Mouse (Mus musculus) cerebellum, postnatal 14 days (tissue): ENCODE data around the gene Otx2.

Experiments
- DNase-seq, 2 experiments: peaks; one replicate each; pipeline ENCODE4 v3.0.0; 2021; ENCODE audit warnings: mixed read lengths in 2 of 2

Gene Otx2

GRCm38 (mm10) chr14:48673541-48673940 is at the start of gene Otx2:
Otx2 (minus strand) TSS chr14:48673819.
- peak in 1 of 2 experiments; percentile 56 for DNase-seq

GRCm38 (mm10) chr14:48722763-48723162 is 49.1 kb upstream of the Otx2 start:
- DNase-seq = no peak

- DNase-seq = no peak
Measured at GRCm38 (mm10) chr14:48719296-48719695, 45.7 kb upstream of the Otx2 start.

- DNase-seq = peak; percentile 82 to 86
Measured at GRCm38 (mm10) chr14:48717632-48718279, 44.1 kb upstream of the Otx2 start.

GRCm38 (mm10) chr14:48716456-48716855 is 42.8 kb upstream of the Otx2 start:
- DNase-seq = no peak

GRCm38 (mm10) chr14:48710871-48711370 is 37.3 kb upstream of the Otx2 start:
- peak; percentile 69 to 75 for DNase-seq

GRCm38 (mm10) chr14:48710062-48710870 is 36.6 kb upstream of the Otx2 start:
- DNase-seq = no peak

- DNase-seq = peak; percentile 44 to 60
Measured at GRCm38 (mm10) chr14:48709371-48710061, 35.9 kb upstream of the Otx2 start.

GRCm38 (mm10) chr14:48707844-48708383 is 34.3 kb upstream of the Otx2 start:
- no peak for DNase-seq

GRCm38 (mm10) chr14:48707391-48707790 is 33.8 kb upstream of the Otx2 start:
- no peak for DNase-seq

GRCm38 (mm10) chr14:48700790-48701370 is 27.3 kb upstream of the Otx2 start:
- no peak for DNase-seq

GRCm38 (mm10) chr14:48679590-48679989 is 6.0 kb upstream of the Otx2 start:
- no peak for DNase-seq

- peak; percentile 42 to 50 for DNase-seq
Measured at GRCm38 (mm10) chr14:48678674-48679073, 5.1 kb upstream of the Otx2 start.

- DNase-seq = peak; percentile 42 to 44
Measured at GRCm38 (mm10) chr14:48674036-48674831, 615 bp upstream of the Otx2 start.

GRCm38 (mm10) chr14:48672611-48673176 is 925 bp downstream of the Otx2 start:
- DNase-seq = no peak

GRCm38 (mm10) chr14:48671480-48672240 is 2.0 kb downstream of the Otx2 start:
- DNase-seq = no peak

- DNase-seq = no peak
Measured at GRCm38 (mm10) chr14:48670761-48671479, 2.7 kb downstream of the Otx2 start.

GRCm38 (mm10) chr14:48670258-48670630 is 3.4 kb downstream of the Otx2 start:
- DNase-seq = no peak

- DNase-seq = peak in 1 of 2 experiments; percentile 35
Measured at GRCm38 (mm10) chr14:48669541-48670257, 3.9 kb downstream of the Otx2 start.
